Mouse (Mus musculus): ENCODE measurements around the gene Tmem86a.

- no peak for TF ChIP-seq EP300 (optimal IDR thresholded peaks at IDR 0.05)
- TF ChIP-seq CTCF (IDR thresholded peaks at IDR 0.05; ENCODE audit: low read depth), result no peak
These were observed 43.2 kb upstream of the Tmem86a start for GRCm38 (mm10) chr7:47007109-47007780.
